Mouse (Mus musculus): ENCODE data around the gene Prrt1.

The Prrt1 gene

DNA sequence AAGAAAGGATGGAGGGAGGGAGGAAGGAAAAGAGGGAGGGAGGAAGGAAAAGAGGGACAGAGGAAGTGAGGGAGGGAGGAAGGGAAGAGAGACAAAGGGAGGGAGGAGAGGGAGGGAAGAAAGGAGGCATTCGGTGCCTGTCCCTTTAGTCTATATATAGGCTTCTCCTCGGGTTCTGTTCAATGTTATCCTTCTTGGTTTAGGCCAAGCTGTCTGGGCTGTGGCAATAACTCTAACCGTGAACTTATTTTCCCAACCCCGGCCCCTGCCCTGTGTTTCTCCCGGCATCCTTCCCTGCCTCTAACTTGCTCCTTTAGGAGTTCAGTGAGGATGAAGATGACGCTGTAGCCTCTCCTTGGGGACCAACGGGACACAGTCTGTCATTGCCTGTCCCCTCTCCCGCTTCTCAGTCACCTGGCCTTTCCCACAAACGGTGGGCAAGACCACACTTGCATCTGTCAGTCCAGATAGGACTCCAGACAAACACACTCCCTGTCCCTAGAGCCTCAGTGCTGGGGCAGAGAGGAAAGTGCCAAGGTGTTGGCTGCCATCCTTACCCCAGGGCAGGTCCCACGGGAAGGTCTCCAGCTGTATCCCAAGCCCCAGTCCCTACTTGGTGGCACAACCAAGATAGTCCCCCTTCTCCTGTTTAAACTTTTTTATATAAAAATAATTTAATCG lies 45.3 kb downstream of the Prrt1 start:
- DNase-seq: no peak

DNA sequence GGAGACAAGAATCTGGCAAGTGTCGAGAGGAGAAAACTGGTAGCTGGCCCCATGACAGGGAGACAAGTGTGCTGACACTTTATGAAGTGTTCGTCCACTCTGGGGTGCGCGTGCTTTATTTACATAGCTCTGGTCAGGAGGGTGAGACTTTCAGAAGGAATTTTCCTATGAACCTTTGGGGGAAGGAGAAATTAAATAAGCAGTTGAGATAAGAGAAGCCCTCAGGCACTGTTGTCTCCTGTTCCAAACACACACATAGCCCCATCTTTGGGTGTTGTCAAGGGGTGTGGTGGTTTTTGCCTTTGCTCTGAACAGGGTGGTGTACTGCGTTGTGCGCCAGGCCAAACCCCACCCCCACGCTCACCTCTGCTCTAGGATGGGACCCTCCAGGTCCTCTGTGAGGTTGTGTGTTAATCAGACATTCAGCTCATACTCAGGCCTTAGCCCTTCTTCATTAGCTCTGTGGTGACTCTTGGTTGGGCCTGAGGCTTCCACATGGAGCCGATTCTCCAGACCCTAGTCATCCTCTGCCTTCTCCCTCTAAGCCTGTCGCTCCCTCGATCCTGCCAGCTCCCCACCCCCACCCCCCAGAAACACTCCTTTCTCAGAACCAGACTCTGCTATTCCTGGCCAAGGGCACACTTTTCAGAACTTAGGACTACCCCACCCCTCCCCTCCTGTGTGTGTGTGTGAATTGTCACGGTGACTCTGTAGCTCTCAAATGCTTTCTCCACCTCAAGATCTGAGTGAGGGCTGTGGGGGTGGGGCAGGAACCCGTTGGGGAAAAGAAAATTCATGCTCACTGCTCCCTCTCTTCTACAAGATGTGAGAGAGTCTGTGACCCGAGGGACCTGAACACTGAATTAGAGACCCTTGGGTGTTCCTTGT lies 46.1 kb downstream of the Prrt1 start:
- DNase-seq: no peak

- DNase-seq: no peak
Measured at GRCm38 (mm10) chr17:34676093-34676460, 46.7 kb downstream of the Prrt1 start.

DNA sequence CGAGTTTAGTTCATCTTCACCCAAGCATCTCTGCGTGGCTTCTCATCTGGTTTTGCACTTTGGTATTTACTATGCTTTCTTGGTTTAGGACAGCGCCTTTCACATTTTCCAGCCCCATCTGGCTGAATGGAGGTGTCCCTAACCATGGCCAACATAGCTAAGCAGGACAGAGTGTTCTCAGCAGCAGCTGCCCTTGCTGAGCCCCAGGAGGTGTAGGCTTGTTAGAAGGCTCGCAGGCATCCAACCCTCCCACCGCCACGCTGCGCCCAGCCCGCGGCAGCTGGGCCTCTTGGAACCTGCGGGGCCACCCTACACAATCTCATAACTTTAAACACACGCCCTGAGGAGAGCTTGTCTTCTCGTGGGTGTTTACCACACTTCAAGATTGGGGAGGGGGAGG lies 47.3 kb downstream of the Prrt1 start:
- DNase-seq: no peak

- no peak for DNase-seq
Measured at GRCm38 (mm10) chr17:34680191-34680590, 50.9 kb downstream of the Prrt1 start.

- no peak for DNase-seq
Measured at GRCm38 (mm10) chr17:34680621-34681020, 51.3 kb downstream of the Prrt1 start.

GRCm38 (mm10) chr17:34681132-34681571 lies 51.8 kb downstream of the Prrt1 start:
- DNase-seq: no peak

GRCm38 (mm10) chr17:34681881-34682536 lies 52.7 kb downstream of the Prrt1 start:
- no peak for DNase-seq
